Mouse (Mus musculus) bone marrow, adult 2 months (tissue): ENCODE data around the gene Fas. TPM values are rescaled to one million over a fixed set of nuclear protein-coding genes. Genes with fewer than 3 reads are reported as not detected.

Experiments
- H3K27ac ChIP-seq: fragments of 200-500 bp; 2 replicates; pipeline ENCODE4 v1.5.1; 2012; ENCODE audit warnings: low read depth, mild to moderate bottlenecking, control low read depth, inconsistent platforms, low read length; ENCODE audit not compliant: control insufficient read depth, poor library complexity, insufficient read depth
- H3K4me1 ChIP-seq: fragments of 200-500 bp; 2 replicates; pipeline ENCODE4 v1.6.1; 2011; ENCODE audit warnings: low read length; ENCODE audit not compliant: control insufficient read depth, insufficient read depth
- H3K4me3 ChIP-seq: fragments of 200-500 bp; replicated peaks from 2 replicates; pipeline ENCODE3; 2011; ENCODE audit warnings: mild to moderate bottlenecking, low read depth, low read length, control low read depth; ENCODE audit not compliant: control insufficient read depth
- CTCF ChIP-seq: fragments of 200-500 bp; IDR thresholded peaks from 2 replicates; pipeline ENCODE4 v1.5.1; 2011; ENCODE audit warnings: low read length, control low read depth; ENCODE audit not compliant: control insufficient read depth, insufficient read depth
- POLR2A ChIP-seq: fragments of 200-500 bp; IDR thresholded peaks from 2 replicates; pipeline ENCODE4 v1.6.1; 2011; ENCODE audit warnings: low read depth, mild to moderate bottlenecking, control low read depth, low read length, borderline replicate concordance; ENCODE audit not compliant: control insufficient read depth
- WGBS: fragments of 180-500 bp; shearing (Covaris S2); methylation state at CpG from one replicate; pipeline ENCODE4 v1.1.7; 2018; 5-methylcytosine and 5-hydroxymethylcytosine counted together
- polyA plus RNA-seq: library from polyadenylated mRNA; stranded (reverse); fragments of >200 nt; gene quantifications from 2 replicates; pipeline ENCODE4 v1.2.4, GENCODE M21; 2011; ENCODE audit warnings: low replicate concordance; ENCODE audit not compliant: missing spikeins, insufficient read depth, insufficient read length

Gene Fas
- polyA plus RNA-seq, 1 experiment = 10.1 TPM

- no peak overlapping the region for H3K4me3 ChIP-seq
- 83% methylated on average over 1 of the region's 1 CpGs for WGBS
- H3K27ac ChIP-seq = no peak overlapping the region
- TF ChIP-seq CTCF (no peak), POLR2A (no peak)
- H3K4me1 ChIP-seq = no peaks in the 10 kb centered on the region
Observed at GRCm38 (mm10) chr19:34362639-34363038, 72.2 kb downstream of the Fas start.

GRCm38 (mm10) chr19:34369551-34369950, 79.1 kb downstream of the Fas start:
- TF ChIP-seq CTCF (no peak), POLR2A (no peak)
- H3K4me3 ChIP-seq = no peak overlapping the region
- 19% methylated on average over 1 of the region's 1 CpGs for WGBS
- H3K27ac ChIP-seq = no peak overlapping the region
- H3K4me1 ChIP-seq = no peaks in the 10 kb centered on the region

GRCm38 (mm10) chr19:34370397-34370796, 79.9 kb downstream of the Fas start:
- TF ChIP-seq CTCF (no peak), POLR2A (no peak)
- Histone ChIP-seq H3K4me1 (no peaks in the 10 kb centered on the region), H3K4me3 (no peak overlapping the region), H3K27ac (no peak overlapping the region)
- 32% methylated on average over 3 of the region's 3 CpGs for WGBS

Other genes with a start within 250 kb of the Fas start
- gene Lipn, start 223.3 kb upstream of the Fas start, polyA plus RNA-seq = not detected in 2 replicates
- not detected in 2 replicates for gene Lipm, start 189.7 kb upstream of the Fas start, polyA plus RNA-seq
- gene Ankrd22, start 124.6 kb upstream of the Fas start, polyA plus RNA-seq = 4.9 and 18.6 TPM in 2 replicates
- gene Stambpl1, start 98.4 kb upstream of the Fas start, polyA plus RNA-seq = 13.0 and 30.5 TPM in 2 replicates
- gene Acta2, start 35.1 kb upstream of the Fas start, polyA plus RNA-seq = 3.2 and 33.5 TPM in 2 replicates
- not detected in 2 replicates for gene Ch25h, start 184.5 kb downstream of the Fas start, polyA plus RNA-seq
- 4.8 and 14.6 TPM in 2 replicates for gene Lipa, start 236.8 kb downstream of the Fas start, polyA plus RNA-seq